Comparison of ENCODE assay signal across 8 mouse cellular contexts in the genomic region with DNA sequence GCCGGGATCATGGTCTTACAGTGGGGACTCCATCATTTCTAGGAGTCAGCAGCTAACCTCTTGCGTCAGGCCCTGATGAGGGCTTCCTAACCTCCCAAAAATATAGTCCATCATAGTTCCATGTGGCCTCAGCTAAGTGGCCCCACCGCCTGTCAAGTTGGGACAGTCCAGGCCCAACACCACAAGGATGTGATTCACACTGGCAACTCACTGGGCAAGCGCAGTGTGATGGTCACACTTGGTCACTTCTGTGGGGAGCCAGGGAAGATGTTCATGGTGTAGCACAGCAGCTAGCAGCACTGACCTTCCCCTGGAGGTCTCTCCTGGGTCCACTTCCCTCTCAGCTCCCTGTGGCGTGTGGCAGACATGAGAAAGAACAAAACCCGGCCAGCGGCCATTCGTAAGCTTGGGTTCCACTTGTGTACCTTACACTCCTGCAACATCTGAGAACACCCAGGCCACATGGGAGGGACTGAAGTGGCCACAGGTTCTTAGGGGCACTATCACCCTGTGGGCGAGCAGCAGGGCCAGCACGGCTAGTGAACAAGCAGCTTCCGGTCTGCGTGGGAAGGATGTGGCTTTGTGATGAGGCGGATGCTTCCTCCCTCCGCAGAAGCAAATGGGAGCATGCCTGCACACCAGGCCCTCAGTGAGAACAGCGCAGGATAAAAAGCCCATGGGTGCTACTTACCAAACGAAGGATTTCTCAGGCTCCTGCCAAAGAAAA. TPM values are rescaled to one million over a fixed set of nuclear protein-coding genes. Genes with fewer than 3 reads are reported as not detected.
DNase-seq lines count a peak whose midpoint lies in the region; ATAC-seq and TF ChIP-seq lines count a peak whose summit lies in the region.

No protein-coding gene starts in this region.

- no peak for DNase-seq in kidney, postnatal 0 days (ENCODE audit: low spot score)
- DNase-seq in kidney, postnatal 25 days, result no peak
- peak; percentile 45 to 60 for DNase-seq in spleen, postnatal 10 days (ENCODE audit: low spot score in 2 of 2)
- DNase-seq in layer of hippocampus, adult 9-11 months, result no peak
- DNase-seq in layer of hippocampus, postnatal 36 days, result no peak
- DNase-seq in layer of hippocampus, adult 18-20 months (ENCODE audit: low spot score in 2 of 2), result no peak

- no peak overlapping the region for H3K9ac ChIP-seq in kidney, postnatal 0 days (ENCODE audit: low read depth, low read length)

- no peak overlapping the region for H3K4me2 ChIP-seq in kidney, postnatal 0 days (ENCODE audit: low read length)

- 0 out of 2 replicates have a peak, but pooled peaks cover 8% of the 10 kb centered on the region for H3K36me3 ChIP-seq in kidney, postnatal 0 days (ENCODE audit: insufficient read depth, low read length)

- H3K9me3 ChIP-seq in kidney, postnatal 0 days (replicated peaks; ENCODE audit: low read length), result no peaks in the 10 kb centered on the region

- no peaks in the 10 kb centered on the region for H3K27me3 ChIP-seq in kidney, postnatal 0 days (ENCODE audit: insufficient read depth, low read length)

- H3K4me1 ChIP-seq in kidney, postnatal 0 days (replicated peaks; ENCODE audit: insufficient read depth, low read length), result peaks cover 3% of the 10 kb centered on the region; the same call in 1 of the 2 replicates

- H3K4me3 ChIP-seq in kidney, postnatal 0 days (replicated peaks; ENCODE audit: low read depth, low read length), result no peak overlapping the region

- TF ChIP-seq CTCF in kidney, postnatal 0 days (IDR thresholded peaks at IDR 0.05; ENCODE audit: low read depth), result no peak

- no peak overlapping the region for H3K27ac ChIP-seq in kidney, postnatal 0 days

- ATAC-seq in kidney, postnatal 0 days (replicated peaks; ENCODE audit: low FRiP score, low read depth), result peak; percentile 12; the same call in 1 of the 2 replicates
- ATAC-seq in common myeloid progenitor, adult 5-6 weeks (replicated peaks; ENCODE audit: low read depth, poor library complexity, severe bottlenecking), result peak; percentile 55
- ATAC-seq in inflammation-experienced regulatory T-cells, adult 6 months, result peak; percentile 77

- WGBS in kidney, postnatal 0 days, result 89% methylated on average over 16 of the region's 16 CpGs

RNA-seq across cellular contexts. Expression of a gene that starts 9.1 kb away (rescaled TPM):
- polyA plus RNA-seq in kidney, postnatal 0 days (2015; fragmentation: Nextera tagmentation; extraction: Ambion mirVana), result 55.9 and 60.9 TPM in 2 replicates
- total RNA-seq in common myeloid progenitor, adult 5-6 weeks (2017), result 84.9 and 97.8 TPM in 2 replicates
- polyA plus RNA-seq in inflammation-experienced regulatory T-cells, adult 6 months (2017; shearing (Covaris generic)), result 10 to 100 TPM in 2 of 3 experiments, 1 to 10 TPM in 1; 7.9 to 44.8 (median 39.6) TPM
- total RNA-seq in layer of hippocampus, postnatal 36 days (2021), result 100 to 1,000 TPM; 120 to 129 TPM
- 100 to 1,000 TPM; 129 to 132 TPM for total RNA-seq in layer of hippocampus, adult 18-20 months (2021)

RNA-seq across cellular contexts. Expression of a gene that starts 24.4 kb away (rescaled TPM):
- 13.2 and 13.6 TPM in 2 replicates for polyA plus RNA-seq in kidney, postnatal 0 days (2015; fragmentation: Nextera tagmentation; extraction: Ambion mirVana)
- 29.2 and 32.2 TPM in 2 replicates for total RNA-seq in common myeloid progenitor, adult 5-6 weeks (2017)
- polyA plus RNA-seq in inflammation-experienced regulatory T-cells, adult 6 months (2017; shearing (Covaris generic)), result 10 to 100 TPM in 2 of 3 experiments, 1 to 10 TPM in 1; 7.9 to 13.5 (median 11.9) TPM
- 10 to 100 TPM; 20.8 to 21.3 TPM for total RNA-seq in layer of hippocampus, postnatal 36 days (2021)
- total RNA-seq in layer of hippocampus, adult 18-20 months (2021), result 10 to 100 TPM; 19.7 to 20.5 TPM

Comparison
In these comparisons a context has a peak if more than half of its experiments do, and no peak if none do; other contexts are left out.
1. ATAC-seq: peak in every context shown above with its lines; median percentile 77 in inflammation-experienced regulatory T-cells, adult 6 months; 55 in common myeloid progenitor, adult 5-6 weeks; 12 in kidney, postnatal 0 days.
2. DNase-seq: peak in spleen, postnatal 10 days (2 of 2); none in kidney, postnatal 0 days (single experiment), kidney, postnatal 25 days (0 of 2), layer of hippocampus, adult 9-11 months (single experiment), layer of hippocampus, postnatal 36 days (0 of 2) and layer of hippocampus, adult 18-20 months (0 of 2).